ENCODE assay signal across 8 mouse cellular contexts in the genomic region with DNA sequence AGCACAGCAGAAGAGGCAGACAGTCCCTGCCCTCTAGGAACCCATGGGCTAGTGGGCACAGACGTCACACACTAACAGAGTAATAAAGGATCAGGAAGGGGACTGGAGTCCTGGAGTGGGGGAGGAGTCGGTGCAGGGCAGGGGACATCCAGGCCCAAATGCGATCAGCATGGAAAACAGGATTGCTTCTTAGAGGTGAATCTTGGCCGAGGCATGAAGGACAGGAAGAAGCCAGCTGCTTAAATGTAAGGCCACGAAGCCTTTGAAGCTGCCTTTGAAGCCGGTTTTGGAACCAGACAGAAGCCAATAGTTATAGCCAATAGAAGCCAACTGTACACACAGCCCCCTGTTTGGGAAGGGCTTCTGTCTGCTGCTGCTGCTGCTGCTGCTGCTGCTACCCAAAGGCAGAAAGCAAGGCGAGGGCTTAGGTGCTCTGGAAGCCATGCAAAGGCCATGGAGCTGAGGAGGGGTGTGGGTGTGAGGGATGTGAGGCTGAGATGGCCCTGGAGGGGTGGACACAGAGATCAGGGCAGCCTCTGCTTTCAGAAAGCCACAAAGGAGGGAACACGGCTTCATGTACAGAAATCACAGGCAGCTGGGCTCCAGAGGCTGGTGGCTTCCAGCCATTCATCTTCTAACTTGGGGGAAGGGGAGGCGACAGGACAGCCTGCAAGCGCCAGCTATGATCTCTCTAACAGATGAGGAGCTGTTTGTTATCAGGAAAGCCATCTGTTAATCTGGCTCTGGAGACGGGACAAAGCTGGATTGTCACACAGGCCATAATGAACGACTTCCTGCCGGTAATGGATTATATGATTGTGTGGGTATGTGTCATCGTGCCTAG. TPM values are rescaled to one million over a fixed set of nuclear protein-coding genes. Genes with fewer than 3 reads are reported as not detected.
A peak's percentile ranks its signal among the peaks of the same experiment; 100 is the strongest.
DNase-seq lines count a peak whose midpoint lies in the region; ATAC-seq and TF ChIP-seq lines count a peak whose summit lies in the region.

No protein-coding gene starts in this region.

- ATAC-seq in hindbrain, embryonic 15.5 days (ENCODE audit: low FRiP score, low read depth), result 0 out of 2 replicates have a peak, but pooled peaks have one; percentile 19
- ATAC-seq in limb, embryonic 14.5 days (ENCODE audit: low FRiP score, low read depth), result no peak
- peak; percentile 64; the same call in 1 of the 2 replicates for ATAC-seq in stomach, embryonic 14.5 days (ENCODE audit: insufficient number of reproducible peaks, insufficient read depth, low FRiP score, low read depth)
- no peak for ATAC-seq in inflammation-experienced regulatory T-cells, adult 6 months
- no peak for ATAC-seq in CD4-positive, CD25-positive, alpha-beta regulatory T cell, adult 4 months
- no peak for ATAC-seq in megakaryocyte, adult 5-6 weeks (ENCODE audit: poor library complexity, severe bottlenecking)

- WGBS in hindbrain, embryonic 15.5 days, result 30% methylated on average over 14 of the region's 14 CpGs
- WGBS in limb, embryonic 14.5 days, result 18% methylated on average over 14 of the region's 14 CpGs
- 27% methylated on average over 14 of the region's 14 CpGs for WGBS in stomach, embryonic 14.5 days

- H3K9me3 ChIP-seq in hindbrain, embryonic 15.5 days, result no peaks in the 10 kb centered on the region
- H3K9me3 ChIP-seq in limb, embryonic 14.5 days (ENCODE audit: control insufficient read depth, low read length), result no peaks in the 10 kb centered on the region
- H3K9me3 ChIP-seq in stomach, embryonic 14.5 days (ENCODE audit: control insufficient read depth, low read depth, low read length), result no peaks in the 10 kb centered on the region

- H3K4me3 ChIP-seq in hindbrain, embryonic 15.5 days, result no peak overlapping the region
- no peak overlapping the region for H3K4me3 ChIP-seq in limb, embryonic 14.5 days (replicated peaks; ENCODE audit: low read length)
- no peak overlapping the region for H3K4me3 ChIP-seq in stomach, embryonic 14.5 days (ENCODE audit: low read depth, low read length)

- H3K4me1 ChIP-seq in hindbrain, embryonic 15.5 days (replicated peaks), result peaks cover 11% of the 10 kb centered on the region
- H3K4me1 ChIP-seq in limb, embryonic 14.5 days (ENCODE audit: control insufficient read depth, insufficient read depth, low read length), result 0 out of 2 replicates have a peak, but pooled peaks cover 9% of the 10 kb centered on the region
- H3K4me1 ChIP-seq in stomach, embryonic 14.5 days (ENCODE audit: control insufficient read depth, insufficient read depth, low read length), result peaks cover 28% of the 10 kb centered on the region

- H3K27me3 ChIP-seq in hindbrain, embryonic 15.5 days, result no peaks in the 10 kb centered on the region
- no peaks in the 10 kb centered on the region for H3K27me3 ChIP-seq in limb, embryonic 14.5 days (ENCODE audit: control insufficient read depth, insufficient read depth, low read length)
- no peaks in the 10 kb centered on the region for H3K27me3 ChIP-seq in stomach, embryonic 14.5 days (ENCODE audit: control insufficient read depth, insufficient read depth, low read length)

- no peak for TF ChIP-seq POLR2A in limb, embryonic 14.5 days (IDR thresholded peaks at IDR 0.05; ENCODE audit: borderline replicate concordance, extremely low read depth, insufficient read depth, insufficient read length)

- H3K36me3 ChIP-seq in hindbrain, embryonic 15.5 days, result no peaks in the 10 kb centered on the region
- H3K36me3 ChIP-seq in limb, embryonic 14.5 days (ENCODE audit: control insufficient read depth, insufficient read depth, low read length), result no peaks in the 10 kb centered on the region
- H3K36me3 ChIP-seq in stomach, embryonic 14.5 days (ENCODE audit: control insufficient read depth, insufficient read depth, low read length), result no peaks in the 10 kb centered on the region

- H3K27ac ChIP-seq in hindbrain, embryonic 15.5 days (replicated peaks), result peak overlapping the region; percentile 66
- no peak overlapping the region; the same call in 1 of the 2 replicates for H3K27ac ChIP-seq in limb, embryonic 14.5 days (replicated peaks; ENCODE audit: low read depth, low read length)
- H3K27ac ChIP-seq in stomach, embryonic 14.5 days (ENCODE audit: low read length), result peak overlapping the region; percentile 93

- H3K9ac ChIP-seq in hindbrain, embryonic 15.5 days, result no peak overlapping the region
- H3K9ac ChIP-seq in limb, embryonic 14.5 days (ENCODE audit: low read depth, low read length, severe bottlenecking), result no peak overlapping the region; the same call in 1 of the 2 replicates
- H3K9ac ChIP-seq in stomach, embryonic 14.5 days (replicated peaks; ENCODE audit: low read depth, low read length), result no peak overlapping the region

- no peak overlapping the region for H3K4me2 ChIP-seq in hindbrain, embryonic 15.5 days
- H3K4me2 ChIP-seq in limb, embryonic 14.5 days (replicated peaks; ENCODE audit: low read depth, low read length, severe bottlenecking), result no peak overlapping the region
- H3K4me2 ChIP-seq in stomach, embryonic 14.5 days (replicated peaks; ENCODE audit: low read depth, low read length), result peak overlapping the region; percentile 16; the same call in 1 of the 2 replicates

- peak; percentile 2 for DNase-seq in 416B (ENCODE audit: low read depth)
- peak; percentile 71 for DNase-seq in adrenal gland, postnatal 14 days
- peak; percentile 41 for DNase-seq in limb, embryonic 14.5 days (ENCODE audit: low spot score)

RNA-seq across cellular contexts. Expression of a gene that starts 5.1 kb away (rescaled TPM):
- 45.3 and 47.0 TPM in 2 replicates for total RNA-seq in adrenal gland, postnatal 14 days (2021)
- 53.6 and 56.2 TPM in 2 replicates for polyA plus RNA-seq in hindbrain, embryonic 15.5 days (2015; fragmentation: Nextera tagmentation; extraction: Ambion mirVana)
- polyA plus RNA-seq in limb, embryonic 14.5 days (2012; rRNA removed), result 255 and 292 TPM in 2 replicates
- 265 and 288 TPM in 2 replicates for polyA plus RNA-seq in limb, embryonic 14.5 days (2014; fragmentation: Nextera tagmentation; extraction: Ambion mirVana)
- polyA plus RNA-seq in stomach, embryonic 14.5 days (2014; fragmentation: Nextera tagmentation; extraction: Ambion mirVana), result 286 and 310 TPM in 2 replicates
- polyA plus RNA-seq in inflammation-experienced regulatory T-cells, adult 6 months (2017; shearing (Covaris generic)), result not detected
- polyA plus RNA-seq in CD4-positive, CD25-positive, alpha-beta regulatory T cell, adult 4 months (2017; shearing (Covaris generic)), result not detected
- total RNA-seq in megakaryocyte, adult 5-6 weeks (2015), result 0.07 and 0.34 TPM in 2 replicates
- total RNA-seq in megakaryocyte, adult 5-6 weeks (2017), result not detected in 2 replicates

Comparison
In these comparisons a context has a peak if more than half of its experiments do, and no peak if none do; other contexts are left out.
1. DNase-seq: peak in every context shown above with its lines; median percentile 71 in adrenal gland, postnatal 14 days; 41 in limb, embryonic 14.5 days; 2 in 416B.
2. ATAC-seq: peak in hindbrain, embryonic 15.5 days (single experiment) and stomach, embryonic 14.5 days (single experiment); none in limb, embryonic 14.5 days (single experiment), inflammation-experienced regulatory T-cells, adult 6 months (single experiment), CD4-positive, CD25-positive, alpha-beta regulatory T cell, adult 4 months (single experiment) and megakaryocyte, adult 5-6 weeks (single experiment).
3. RNA of a gene that starts 5.1 kb away (polyA plus RNA-seq): 286 to 310 TPM in stomach, embryonic 14.5 days, 255 to 292 TPM in limb, embryonic 14.5 days and 53.6 to 56.2 TPM in hindbrain, embryonic 15.5 days; not detected in inflammation-experienced regulatory T-cells, adult 6 months and not detected in CD4-positive, CD25-positive, alpha-beta regulatory T cell, adult 4 months; every median in the first group is over 10 times any median in the second.